Mouse (Mus musculus) gastrocnemius, postnatal 10 days (tissue): ENCODE data around the gene Fam208b. TPM values are rescaled to one million over a fixed set of nuclear protein-coding genes. Genes with fewer than 3 reads are reported as not detected.

ENCODE experiments used
- DNase-seq: peaks from one replicate; pipeline ENCODE4 v3.0.0; 2021; ENCODE audit warnings: mixed read lengths
- long read RNA-seq, 2 experiments: library from polyadenylated mRNA; stranded (forward); transcript quantifications; one replicate each; pipeline ENCODE4 v2.0.0; 2021
- total RNA-seq, 2 experiments: library from RNA; stranded (reverse); gene quantifications; 2 replicates each; pipeline ENCODE4 v1.2.3; 2021

Fam208b gene
- total RNA-seq, result 10 to 100 TPM; 12.2 to 17.3 TPM
- long read RNA-seq, experiment 1, partial matches to known transcripts, result 1 of 2 reads
- long read RNA-seq, experiment 1, other reads (novel, unspliced or antisense), result 1 of 2 reads
- long read RNA-seq, experiment 2, result 0 reads

DNA sequence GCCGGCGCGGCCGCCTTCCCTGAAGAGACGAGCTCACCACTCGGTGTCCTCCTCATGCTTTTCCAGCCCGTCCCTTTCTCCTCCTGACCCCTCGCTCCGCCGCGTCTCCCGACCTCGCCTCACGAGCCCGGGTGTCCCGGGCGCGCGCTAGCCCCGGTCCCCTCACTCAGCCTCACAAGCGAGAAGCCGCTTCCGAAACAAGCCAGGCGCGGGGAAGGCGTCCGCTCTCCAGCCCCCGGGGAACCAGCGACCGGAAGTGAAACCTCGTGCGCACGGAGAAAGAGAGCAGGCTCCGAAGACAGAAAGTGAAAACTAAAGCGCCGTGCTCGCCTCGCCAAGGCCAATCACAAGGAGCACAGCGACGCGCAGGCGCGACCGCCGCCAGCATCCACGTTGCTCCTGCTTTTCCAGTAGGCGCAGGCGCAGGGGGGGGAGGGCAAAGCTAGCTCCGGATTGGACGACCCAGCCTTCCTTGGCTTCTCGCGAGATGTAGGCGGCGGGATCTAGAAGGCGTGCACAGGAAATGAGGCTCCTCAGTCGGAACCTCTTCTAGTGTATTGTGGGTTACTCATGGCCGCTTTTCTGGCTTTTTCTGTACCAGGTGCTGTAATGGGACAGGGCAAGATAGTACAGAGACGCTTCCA, at the start of gene Fam208b:
Gene Fam208b, minus strand, starts transcription at position 314 of the 644 bp plus-strand sequence.
- DNase-seq, result peak; percentile 97

- DNase-seq, result no peak
Measured at GRCm38 (mm10) chr13:3659163-3660160, 48.6 kb upstream of the Fam208b start.

DNA sequence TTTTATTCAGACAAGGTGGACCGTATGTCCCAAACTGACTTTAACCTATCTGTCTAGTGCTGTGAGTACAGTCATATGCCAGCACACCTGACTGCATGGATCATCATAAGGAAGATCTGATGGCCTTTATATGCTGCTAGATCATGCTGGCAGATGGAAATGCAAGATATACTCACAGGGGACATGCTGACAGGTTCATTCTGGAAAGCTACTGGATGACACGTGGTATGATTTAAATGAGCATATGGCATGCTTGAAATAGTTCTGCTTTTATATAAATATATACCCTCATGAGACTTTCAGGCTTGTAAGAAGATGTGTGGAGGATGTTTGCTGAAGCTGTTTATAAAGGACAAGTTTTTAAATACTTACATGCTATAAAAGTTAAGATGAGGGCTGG, 43.5 kb upstream of the Fam208b start:
- DNase-seq, result no peak

DNA sequence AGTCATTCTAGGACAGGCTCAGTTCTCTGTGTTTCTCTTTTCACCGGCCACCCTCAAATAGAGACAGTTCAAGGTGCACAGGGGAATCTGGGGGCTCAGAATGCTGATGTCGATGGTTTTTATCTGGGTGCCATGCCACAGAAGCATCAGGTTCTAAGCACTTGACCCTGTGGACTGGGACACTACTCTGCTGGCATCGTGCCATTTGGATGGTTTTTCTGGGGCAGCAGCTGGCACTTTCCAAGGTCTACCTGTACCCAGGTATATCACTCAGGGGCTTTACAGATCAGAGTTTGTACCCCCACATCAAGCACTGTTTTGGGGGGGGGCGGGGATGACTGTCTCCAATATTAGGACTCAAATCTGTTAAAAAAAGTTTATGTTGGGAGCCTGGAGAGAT, 39.7 kb upstream of the Fam208b start:
- DNase-seq, result no peak

DNA sequence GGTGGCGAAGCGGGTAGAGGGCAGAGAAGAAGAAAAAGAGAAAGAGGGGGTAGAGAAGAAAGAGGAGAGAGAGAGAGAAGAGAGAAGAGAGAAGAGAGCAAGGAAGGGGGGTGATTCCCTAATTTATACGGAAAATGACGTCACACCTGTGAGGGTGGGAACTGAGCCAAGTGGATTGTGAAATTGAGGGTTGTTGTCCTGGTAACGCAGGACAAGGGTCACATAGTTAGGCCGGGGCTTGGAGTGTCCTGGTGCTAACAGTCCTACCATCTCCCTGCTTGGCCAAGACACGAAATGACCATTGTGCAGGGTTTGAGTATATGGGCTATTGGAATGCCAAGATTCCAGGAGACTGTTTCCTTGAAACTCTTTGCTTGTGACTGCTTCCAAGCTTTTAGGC, 35.7 kb upstream of the Fam208b start:
- no peak for DNase-seq

DNA sequence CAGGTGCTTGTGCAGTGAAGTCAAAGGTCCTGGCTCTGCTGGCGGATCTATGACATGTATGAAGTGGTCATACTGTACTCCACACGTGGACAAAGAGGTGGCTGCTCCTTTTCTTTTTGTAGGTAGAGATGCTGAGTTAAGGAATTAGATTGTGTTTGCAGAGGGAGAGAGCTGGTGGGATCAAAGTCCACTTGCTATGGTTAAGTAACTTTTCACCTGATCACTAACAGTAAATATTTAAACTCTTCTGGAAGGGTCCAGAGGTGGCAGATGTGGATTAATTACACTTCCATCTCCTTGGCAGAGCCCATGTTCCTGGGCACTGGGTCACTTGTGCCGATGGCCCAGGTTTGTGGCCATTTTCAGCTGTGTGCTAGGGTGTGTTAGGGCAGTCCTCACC, 35.0 kb upstream of the Fam208b start:
- DNase-seq, result no peak

- no peak for DNase-seq
Measured at GRCm38 (mm10) chr13:3644871-3645270, 34.0 kb upstream of the Fam208b start.

DNA sequence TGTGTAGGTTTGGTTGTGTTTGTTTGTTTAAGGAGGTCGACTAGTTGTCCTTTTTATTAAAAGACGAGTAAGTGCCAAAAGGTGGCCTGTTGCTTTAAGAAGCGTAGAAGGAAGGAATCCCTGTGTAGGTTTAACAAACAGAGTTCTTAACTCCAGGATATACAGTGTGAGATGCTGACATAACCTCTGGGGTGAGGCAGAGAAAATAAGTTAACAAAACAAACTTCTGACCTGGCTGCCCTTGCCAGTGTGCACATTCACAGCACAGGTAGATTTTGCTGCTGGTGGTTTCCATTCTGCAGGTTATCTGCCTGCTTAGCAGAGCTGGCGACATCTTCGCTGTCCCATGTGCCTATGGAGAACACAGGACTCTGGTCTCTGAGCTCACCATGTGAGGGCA, 31.6 kb upstream of the Fam208b start:
- no peak for DNase-seq

GRCm38 (mm10) chr13:3642049-3642448, 31.1 kb upstream of the Fam208b start:
- DNase-seq, result no peak

DNA sequence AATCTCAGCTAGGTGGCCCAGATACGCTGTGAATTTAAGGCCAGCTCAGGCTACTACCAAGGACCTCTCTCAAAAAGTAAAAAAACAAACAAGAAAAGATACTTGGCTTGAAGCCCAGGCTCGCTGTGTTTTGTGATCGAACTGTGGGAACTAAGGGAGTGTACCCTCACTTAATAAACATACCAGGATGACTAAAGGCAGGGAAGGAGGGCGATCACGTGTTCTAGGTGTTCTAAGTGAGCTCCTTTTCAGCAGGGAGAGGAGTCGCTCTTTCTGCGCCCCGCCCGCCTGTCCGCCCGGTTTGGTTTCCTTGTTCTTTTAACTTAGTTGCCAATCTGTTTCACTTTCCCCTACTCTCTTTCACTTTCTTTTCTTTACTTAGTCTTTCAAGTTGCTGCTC, 25.9 kb upstream of the Fam208b start:
- no peak for DNase-seq

- no peak for DNase-seq
Measured at GRCm38 (mm10) chr13:3635076-3635475, 24.2 kb upstream of the Fam208b start.

GRCm38 (mm10) chr13:3633895-3634811, 23.2 kb upstream of the Fam208b start, which contains the start of gene Asb13:
Asb13 (plus strand) TSS chr13:3634032.
- peak; percentile 74 for DNase-seq

DNA sequence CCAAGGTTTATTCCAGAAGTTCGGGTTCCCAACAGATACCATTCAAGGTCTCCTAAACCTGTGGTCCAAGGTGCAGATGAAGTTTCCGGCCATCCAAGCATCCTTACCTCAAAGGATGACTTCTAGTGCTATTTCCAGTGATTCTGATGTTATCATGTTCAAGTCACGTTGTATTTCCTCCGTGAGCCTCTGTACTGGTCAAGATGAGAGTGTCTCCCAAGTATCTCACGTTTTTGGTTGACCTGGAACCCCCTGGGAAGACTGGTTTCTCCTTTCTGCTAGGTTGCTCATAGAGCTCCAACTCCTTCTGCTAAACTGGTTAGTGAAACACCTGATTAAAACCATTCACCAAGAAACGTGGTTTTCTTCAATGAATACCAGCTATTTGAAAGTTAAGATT, 22.2 kb upstream of the Fam208b start:
- no peak for DNase-seq

DNA sequence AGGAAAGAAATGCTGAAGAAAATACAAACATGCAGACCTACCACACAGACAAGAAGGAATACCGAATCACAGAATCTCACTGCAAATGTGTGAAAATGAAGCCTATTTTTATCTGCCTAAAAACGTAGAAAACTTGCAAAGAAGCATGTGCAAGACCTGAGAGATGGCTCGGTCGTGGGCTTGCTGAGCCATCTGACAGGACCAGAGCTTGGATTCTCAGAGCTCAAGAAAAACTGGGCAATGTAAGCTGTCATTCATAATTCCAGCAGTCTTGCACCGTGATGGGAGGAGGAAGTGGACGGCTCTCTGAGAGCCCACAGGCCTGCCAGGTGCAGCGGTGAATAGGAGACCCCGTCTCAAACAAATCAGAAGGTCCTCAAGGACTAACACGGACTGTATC, 21.6 kb upstream of the Fam208b start:
- DNase-seq, result no peak

GRCm38 (mm10) chr13:3628102-3628501, 17.2 kb upstream of the Fam208b start:
- no peak for DNase-seq

GRCm38 (mm10) chr13:3627139-3627538, 16.2 kb upstream of the Fam208b start:
- DNase-seq, result no peak

- peak; percentile 51 for DNase-seq
Measured at GRCm38 (mm10) chr13:3610118-3610794, 652 bp downstream of the Fam208b start.

GRCm38 (mm10) chr13:3609780-3610117, 1.2 kb downstream of the Fam208b start:
- DNase-seq, result no peak

- DNase-seq, result no peak
Measured at GRCm38 (mm10) chr13:3596232-3596631, 14.7 kb downstream of the Fam208b start.

DNA sequence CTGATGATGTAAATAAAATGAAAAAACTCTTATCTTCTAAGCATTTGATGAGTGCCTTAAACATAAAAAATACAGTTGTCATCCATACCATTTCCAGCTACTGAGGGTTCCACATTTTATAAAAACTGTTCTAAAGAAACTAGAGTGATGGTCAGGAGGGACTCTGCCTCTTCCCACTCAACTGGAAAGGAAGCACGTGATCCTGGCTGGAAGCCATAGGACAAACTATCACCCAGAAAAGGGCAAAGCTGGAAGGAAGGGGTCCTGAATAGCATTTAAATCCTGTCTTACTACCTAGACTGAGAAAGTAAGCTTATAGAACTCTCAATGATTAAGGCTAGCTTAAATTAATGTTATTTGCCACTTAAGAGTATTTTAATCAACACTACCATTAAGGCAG, 16.6 kb downstream of the Fam208b start:
- no peak for DNase-seq

GRCm38 (mm10) chr13:3590789-3591188, 20.1 kb downstream of the Fam208b start:
- no peak for DNase-seq

GRCm38 (mm10) chr13:3563953-3564352, 47.0 kb downstream of the Fam208b start:
- no peak for DNase-seq
